Mouse (Mus musculus): Measurements from ENCODE around the gene Hoxb1. TPM values are rescaled to one million over a fixed set of nuclear protein-coding genes. Genes with fewer than 3 reads are reported as not detected.

The Hoxb1 gene
- not detected for polyA plus RNA-seq (2012; fragmentation: generic; extraction: Trizol)
- long read RNA-seq, experiment 1 = 0 reads
- long read RNA-seq, experiment 2 = 0 reads

GRCm38 (mm10) chr11:96365441-96366091, at the start of gene Hoxb1:
Gene Hoxb1, plus strand, starts transcription at chr11:96365752.
- Histone ChIP-seq H3K79me3 (ENCODE audit: low read depth) (no peaks in the 10 kb centered on the region), H3K4me3 (ENCODE audit: insufficient read depth, poor library complexity, severe bottlenecking) (no peak within 1 kb of the TSS), H3K36me3 (ENCODE audit: control insufficient read depth, insufficient read depth) (no peaks in the 10 kb centered on the region), H3K79me2 (ENCODE audit: control insufficient read depth, insufficient read depth) (no peaks in the 10 kb centered on the region), H3K27me3 (ENCODE audit: control insufficient read depth, insufficient read depth, insufficient read length) (peaks cover 62% of the 10 kb centered on the region), H3ac (ENCODE audit: control insufficient read depth, insufficient read length, low read depth) (no peak within 1 kb of the TSS)
- TF ChIP-seq CTCF (IDR thresholded peaks at IDR 0.05; ENCODE audit: control insufficient read depth, insufficient read depth, insufficient read length) = no peak
- no peak for TF ChIP-seq MAX (IDR thresholded peaks at IDR 0.05)
- no peak for TF ChIP-seq MYOG (IDR thresholded peaks at IDR 0.05; ENCODE audit: control insufficient read depth, extremely low read depth, insufficient read length)
- no peak for TF ChIP-seq FOSL1 (IDR thresholded peaks at IDR 0.05; ENCODE audit: insufficient read depth, low read length, poor library complexity, severe bottlenecking)
- no peak for TF ChIP-seq USF1 (IDR thresholded peaks at IDR 0.05; ENCODE audit: low read depth)
- no peak for TF ChIP-seq MYOD1 (IDR thresholded peaks at IDR 0.05; ENCODE audit: control insufficient read depth, insufficient read length, low read depth)
- no peak for TF ChIP-seq CEBPB (IDR thresholded peaks at IDR 0.05; ENCODE audit: low read depth)

- no peak for TF ChIP-seq MAX (IDR thresholded peaks at IDR 0.05)
- no peak for TF ChIP-seq CEBPB (IDR thresholded peaks at IDR 0.05; ENCODE audit: low read depth)
- TF ChIP-seq MYOG (IDR thresholded peaks at IDR 0.05; ENCODE audit: control insufficient read depth, extremely low read depth, insufficient read length) = no peak
- TF ChIP-seq CTCF (IDR thresholded peaks at IDR 0.05; ENCODE audit: control insufficient read depth, insufficient read depth, insufficient read length) = no peak
- no peak for TF ChIP-seq MYOD1 (IDR thresholded peaks at IDR 0.05; ENCODE audit: control insufficient read depth, insufficient read length, low read depth)
- no peak for TF ChIP-seq FOSL1 (IDR thresholded peaks at IDR 0.05; ENCODE audit: insufficient read depth, low read length, poor library complexity, severe bottlenecking)
- TF ChIP-seq USF1 (IDR thresholded peaks at IDR 0.05; ENCODE audit: low read depth) = no peak
- Histone ChIP-seq H3K79me3 (ENCODE audit: low read depth) (no peaks in the 10 kb centered on the region), H3K36me3 (ENCODE audit: control insufficient read depth, insufficient read depth) (no peaks in the 10 kb centered on the region), H3K4me3 (ENCODE audit: insufficient read depth, poor library complexity, severe bottlenecking) (no peak overlapping the region), H3K27me3 (ENCODE audit: control insufficient read depth, insufficient read depth, insufficient read length) (peaks cover 81% of the 10 kb centered on the region), H3K79me2 (ENCODE audit: control insufficient read depth, insufficient read depth) (no peaks in the 10 kb centered on the region), H3ac (ENCODE audit: control insufficient read depth, insufficient read length, low read depth) (no peak overlapping the region)
Observed at GRCm38 (mm10) chr11:96316696-96317607, 48.6 kb upstream of the Hoxb1 start.

GRCm38 (mm10) chr11:96317608-96318367, 47.8 kb upstream of the Hoxb1 start, which contains the start of gene Hoxb4:
Gene Hoxb4, plus strand, starts transcription at chr11:96318267.
- TF ChIP-seq MAX (IDR thresholded peaks at IDR 0.05) = no peak
- no peak for TF ChIP-seq FOSL1 (IDR thresholded peaks at IDR 0.05; ENCODE audit: insufficient read depth, low read length, poor library complexity, severe bottlenecking)
- TF ChIP-seq MYOD1 (IDR thresholded peaks at IDR 0.05; ENCODE audit: control insufficient read depth, insufficient read length, low read depth) = no peak
- no peak for TF ChIP-seq MYOG (IDR thresholded peaks at IDR 0.05; ENCODE audit: control insufficient read depth, extremely low read depth, insufficient read length)
- no peak for TF ChIP-seq USF1 (IDR thresholded peaks at IDR 0.05; ENCODE audit: low read depth)
- no peak for TF ChIP-seq CTCF (IDR thresholded peaks at IDR 0.05; ENCODE audit: control insufficient read depth, insufficient read depth, insufficient read length)
- no peak for TF ChIP-seq CEBPB (IDR thresholded peaks at IDR 0.05; ENCODE audit: low read depth)
- Histone ChIP-seq H3K79me3 (ENCODE audit: low read depth) (no peaks in the 10 kb centered on the region), H3K4me3 (ENCODE audit: insufficient read depth, poor library complexity, severe bottlenecking) (no peak within 1 kb of the TSS), H3K27me3 (ENCODE audit: control insufficient read depth, insufficient read depth, insufficient read length) (peaks cover 75% of the 10 kb centered on the region), H3K36me3 (ENCODE audit: control insufficient read depth, insufficient read depth) (no peaks in the 10 kb centered on the region), H3K79me2 (ENCODE audit: control insufficient read depth, insufficient read depth) (no peaks in the 10 kb centered on the region), H3ac (ENCODE audit: control insufficient read depth, insufficient read length, low read depth) (peak within 1 kb of the TSS; percentile 30)

- H3K36me3 ChIP-seq (ENCODE audit: control insufficient read depth, insufficient read depth) = no peaks in the 10 kb centered on the region
- peaks cover 74% of the 10 kb centered on the region for H3K27me3 ChIP-seq (ENCODE audit: control insufficient read depth, insufficient read depth, insufficient read length)
- peak overlapping the region; percentile 30 for H3ac ChIP-seq (ENCODE audit: control insufficient read depth, insufficient read length, low read depth)
- no peaks in the 10 kb centered on the region for H3K79me2 ChIP-seq (ENCODE audit: control insufficient read depth, insufficient read depth)
- no peaks in the 10 kb centered on the region for H3K79me3 ChIP-seq (ENCODE audit: low read depth)
- TF ChIP-seq MYOG (IDR thresholded peaks at IDR 0.05; ENCODE audit: control insufficient read depth, extremely low read depth, insufficient read length) (no peak), MYOD1 (IDR thresholded peaks at IDR 0.05; ENCODE audit: control insufficient read depth, insufficient read length, low read depth) (no peak), FOSL1 (IDR thresholded peaks at IDR 0.05; ENCODE audit: insufficient read depth, low read length, poor library complexity, severe bottlenecking) (no peak), CTCF (IDR thresholded peaks at IDR 0.05; ENCODE audit: control insufficient read depth, insufficient read depth, insufficient read length) (no peak), MAX (IDR thresholded peaks at IDR 0.05) (no peak), USF1 (IDR thresholded peaks at IDR 0.05; ENCODE audit: low read depth) (no peak), CEBPB (IDR thresholded peaks at IDR 0.05; ENCODE audit: low read depth) (no peak)
- H3K4me3 ChIP-seq (ENCODE audit: insufficient read depth, poor library complexity, severe bottlenecking) = no peak overlapping the region
Observed at GRCm38 (mm10) chr11:96318368-96319070, 47.0 kb upstream of the Hoxb1 start.

All from C2C12 (cell line).